Mouse (Mus musculus): ENCODE data around the gene Tarsl2.

DNA sequence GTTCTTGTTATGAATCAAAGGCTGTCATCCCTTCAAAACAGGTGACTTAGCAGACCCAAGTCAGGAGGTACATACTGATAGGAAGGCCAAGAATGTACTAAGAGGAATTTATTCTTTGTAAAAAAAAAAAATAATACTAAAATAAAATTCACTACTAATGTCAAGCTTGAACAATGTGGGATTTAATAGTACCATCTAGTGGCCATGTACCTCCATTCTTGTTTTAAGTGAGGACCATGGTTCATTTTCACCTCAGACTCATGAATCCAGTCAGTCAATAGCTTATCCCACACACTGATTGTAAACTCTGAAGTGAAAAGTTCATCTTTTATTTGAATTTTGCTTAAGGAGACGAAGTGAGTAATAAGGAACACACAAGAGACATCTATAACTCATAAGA is 25.9 kb upstream of the Tarsl2 start:
- TF ChIP-seq CTCF (IDR thresholded peaks at IDR 0.05; ENCODE audit: insufficient read depth, low read depth, low read length) (no peak), POLR2A (IDR thresholded peaks at IDR 0.05; ENCODE audit: insufficient read depth, low read depth, low read length) (no peak)
